Mouse (Mus musculus): ENCODE data around the gene Hs3st3a1. TPM values are rescaled to one million over a fixed set of nuclear protein-coding genes. Genes with fewer than 3 reads are reported as not detected.

Hs3st3a1 gene
- total and polyA plus RNA-seq, 3 experiments = 0.03 TPM; not detected in 2

- TF ChIP-seq MAFK (IDR thresholded peaks at IDR 0.05; ENCODE audit: borderline replicate concordance, low read depth, low read length) = no peak
- no peak for TF ChIP-seq EP300 (IDR thresholded peaks at IDR 0.05; ENCODE audit: low read depth in 1 of 2, low read length in 2 of 2)
- no peak for TF ChIP-seq RCOR1 (IDR thresholded peaks at IDR 0.05; ENCODE audit: low read depth, low read length)
- TF ChIP-seq POLR2AphosphoS5 (IDR thresholded peaks at IDR 0.05; ENCODE audit: borderline replicate concordance, low read depth, low read length) = no peak
- no peak for TF ChIP-seq SIN3A (IDR thresholded peaks at IDR 0.05; ENCODE audit: low read length)
Measured at GRCm38 (mm10) chr11:64442119-64442518, 7.0 kb downstream of the Hs3st3a1 start (continued).

DNA sequence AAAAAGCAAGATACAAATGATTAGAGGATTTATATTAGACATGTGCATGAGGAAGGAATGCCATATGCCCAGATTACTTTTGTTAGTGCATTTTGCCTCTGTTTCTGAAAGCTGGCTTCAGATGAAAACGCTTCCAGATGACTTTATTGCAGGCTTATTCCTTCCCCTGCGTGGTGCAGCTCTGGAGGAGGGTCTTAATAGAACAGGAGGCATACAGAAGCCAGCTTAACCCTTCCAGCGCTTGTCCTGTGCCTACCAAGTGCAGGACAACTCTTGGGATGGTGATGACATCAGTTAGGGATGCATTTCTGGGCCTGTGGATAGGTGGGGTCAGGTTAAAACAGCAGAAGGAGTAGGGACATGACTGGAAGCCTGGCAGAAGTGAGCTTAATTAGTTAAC is 7.6 kb downstream of the Hs3st3a1 start:
- Histone ChIP-seq H3K4me3 (ENCODE audit: control insufficient read depth in 1 of 2, insufficient read depth in 1 of 2, low read depth in 2 of 2, low read length in 2 of 2) (no peak overlapping the region), H3K9me3 (replicated peaks; ENCODE audit: insufficient read depth, low read length) (no peaks in the 10 kb centered on the region; the same call in 1 of the 2 replicates), H3K79me2 (ENCODE audit: control insufficient read depth, insufficient read depth, low read length, poor library complexity) (no peaks in the 10 kb centered on the region), H3K36me3 (ENCODE audit: control insufficient read depth in 1 of 2, insufficient read depth in 2 of 2, low read length in 2 of 2) (no peaks in the 10 kb centered on the region), H3K4me1 (ENCODE audit: control insufficient read depth in 1 of 2, insufficient read depth in 2 of 2, low read length in 2 of 2) (no peaks in the 10 kb centered on the region; a peak in 1 of 4 replicates), H3K27ac (ENCODE audit: control insufficient read depth, low read depth, low read length) (no peak overlapping the region), H3K9ac (ENCODE audit: control insufficient read depth, low read depth, low read length, poor library complexity, severe bottlenecking) (no peak overlapping the region), H3K27me3 (ENCODE audit: control insufficient read depth in 1 of 2, insufficient read depth in 2 of 2, low read length in 2 of 2) (no peaks in the 10 kb centered on the region)
- TF ChIP-seq NELFE (IDR thresholded peaks at IDR 0.05; ENCODE audit: low read depth, low read length) = no peak
- no peak for TF ChIP-seq BHLHE40 (IDR thresholded peaks at IDR 0.05; ENCODE audit: borderline replicate concordance, low read depth, low read length)
- TF ChIP-seq E2F4 (IDR thresholded peaks at IDR 0.05; ENCODE audit: borderline replicate concordance, low read depth, low read length) = no peak
- TF ChIP-seq GABPA (IDR thresholded peaks at IDR 0.05; ENCODE audit: low read depth, low read length) = no peak
- no peak for TF ChIP-seq POLR2AphosphoS2 (IDR thresholded peaks at IDR 0.05; ENCODE audit: low read length)
- TF ChIP-seq TBP (IDR thresholded peaks at IDR 0.05; ENCODE audit: low read depth, low read length) = no peak
- TF ChIP-seq ELF1 (IDR thresholded peaks at IDR 0.05; ENCODE audit: low read depth, low read length) = no peak
- no peak for TF ChIP-seq CTCF (IDR thresholded peaks at IDR 0.05 in 2 of 3, conservative IDR thresholded peaks at IDR 0.05 in 1 of 3; ENCODE audit: control insufficient read depth in 1 of 3, insufficient read depth in 1 of 3, low read depth in 2 of 3, low read length in 3 of 3, poor library complexity in 1 of 3, severe bottlenecking in 1 of 3)
- TF ChIP-seq CHD1 (IDR thresholded peaks at IDR 0.05; ENCODE audit: low read depth, low read length) = no peak
- TF ChIP-seq POLR2AphosphoS5 (IDR thresholded peaks at IDR 0.05; ENCODE audit: borderline replicate concordance, low read depth, low read length) = no peak
- DNase-seq (ENCODE audit: low read depth, low spot score) = no peak

GRCm38 (mm10) chr11:64445227-64445626 is 10.1 kb downstream of the Hs3st3a1 start:
- peak; percentile 47 for DNase-seq (ENCODE audit: low read depth, low spot score)
- Histone ChIP-seq H3K36me3 (ENCODE audit: control insufficient read depth in 1 of 2, insufficient read depth in 2 of 2, low read length in 2 of 2) (no peaks in the 10 kb centered on the region), H3K27me3 (ENCODE audit: control insufficient read depth in 1 of 2, insufficient read depth in 2 of 2, low read length in 2 of 2) (no peaks in the 10 kb centered on the region; a peak in 1 of 4 replicates), H3K9ac (ENCODE audit: control insufficient read depth, low read depth, low read length, poor library complexity, severe bottlenecking) (no peak overlapping the region), H3K79me2 (ENCODE audit: control insufficient read depth, insufficient read depth, low read length, poor library complexity) (no peaks in the 10 kb centered on the region), H3K9me3 (replicated peaks; ENCODE audit: insufficient read depth, low read length) (no peaks in the 10 kb centered on the region; the same call in 1 of the 2 replicates), H3K4me3 (ENCODE audit: control insufficient read depth in 1 of 2, insufficient read depth in 1 of 2, low read depth in 2 of 2, low read length in 2 of 2) (no peak overlapping the region), H3K27ac (ENCODE audit: control insufficient read depth, low read depth, low read length) (no peak overlapping the region), H3K4me1 (ENCODE audit: control insufficient read depth in 1 of 2, insufficient read depth in 2 of 2, low read length in 2 of 2) (no peaks in the 10 kb centered on the region; a peak in 1 of 4 replicates)
- TF ChIP-seq EP300 (IDR thresholded peaks at IDR 0.05; ENCODE audit: low read depth in 1 of 2, low read length in 2 of 2) = peak in 1 of 2 experiments; percentile 53; a peak in 3 of 4 replicates
- TF ChIP-seq TCF12 (IDR thresholded peaks at IDR 0.05; ENCODE audit: low read depth, low read length) = 0 out of 2 replicates have a peak, but pooled peaks have one; percentile 43
- TF ChIP-seq E2F4 (IDR thresholded peaks at IDR 0.05; ENCODE audit: borderline replicate concordance, low read depth, low read length) = no peak
- no peak for TF ChIP-seq BHLHE40 (IDR thresholded peaks at IDR 0.05; ENCODE audit: borderline replicate concordance, low read depth, low read length)
- no peak for TF ChIP-seq MAX (IDR thresholded peaks at IDR 0.05; ENCODE audit: low read length)
- no peak for TF ChIP-seq ZMIZ1 (IDR thresholded peaks at IDR 0.05; ENCODE audit: low read depth, low read length)
- TF ChIP-seq SIN3A (IDR thresholded peaks at IDR 0.05; ENCODE audit: low read length) = no peak
- TF ChIP-seq SMC3 (IDR thresholded peaks at IDR 0.05; ENCODE audit: low read depth, low read length) = peak; percentile 15; the same call in 1 of the 2 replicates
- no peak for TF ChIP-seq JUND (IDR thresholded peaks at IDR 0.05; ENCODE audit: low read depth, low read length)
- TF ChIP-seq ZNF384 (IDR thresholded peaks at IDR 0.05; ENCODE audit: low read depth, low read length) = peak; percentile 68
- 0 out of 2 replicates have a peak, but pooled peaks have one; percentile 65 for TF ChIP-seq MEF2A (IDR thresholded peaks at IDR 0.05; ENCODE audit: extremely low read depth, insufficient replicate concordance, low read depth, low read length, poor library complexity, severe bottlenecking)
- 0 out of 2 replicates have a peak, but pooled peaks have one; percentile 17 for TF ChIP-seq RCOR1 (IDR thresholded peaks at IDR 0.05; ENCODE audit: low read depth, low read length)
- no peak for TF ChIP-seq TBP (IDR thresholded peaks at IDR 0.05; ENCODE audit: low read depth, low read length)
- TF ChIP-seq POLR2AphosphoS5 (IDR thresholded peaks at IDR 0.05; ENCODE audit: borderline replicate concordance, low read depth, low read length) = no peak
- no peak for TF ChIP-seq MAFK (IDR thresholded peaks at IDR 0.05; ENCODE audit: borderline replicate concordance, low read depth, low read length)
- TF ChIP-seq RAD21 (IDR thresholded peaks at IDR 0.05; ENCODE audit: low read depth, low read length) = no peak
- TF ChIP-seq UBTF (IDR thresholded peaks at IDR 0.05; ENCODE audit: borderline replicate concordance, insufficient read depth, low read depth, low read length) = no peak
- peak; percentile 44; the same call in 1 of the 2 replicates for TF ChIP-seq ETS1 (IDR thresholded peaks at IDR 0.05; ENCODE audit: low read depth, low read length)
- no peak for TF ChIP-seq TAL1 (IDR thresholded peaks at IDR 0.05; ENCODE audit: low read length)
- no peak for TF ChIP-seq CHD2 (IDR thresholded peaks at IDR 0.05; ENCODE audit: low read length)
- TF ChIP-seq ELF1 (IDR thresholded peaks at IDR 0.05; ENCODE audit: low read depth, low read length) = no peak
- no peak for TF ChIP-seq CTCF (IDR thresholded peaks at IDR 0.05 in 2 of 3, conservative IDR thresholded peaks at IDR 0.05 in 1 of 3; ENCODE audit: control insufficient read depth in 1 of 3, insufficient read depth in 1 of 3, low read depth in 2 of 3, low read length in 3 of 3, poor library complexity in 1 of 3, severe bottlenecking in 1 of 3)

Measured in MEL (cell line).